Mouse (Mus musculus) liver, adult 2 months (tissue): ENCODE measurements around the gene Deup1.

Experiments
- CTCF ChIP-seq: fragments of 200-500 bp; IDR thresholded peaks from 2 replicates; pipeline ENCODE4 v1.5.1; 2011; ENCODE audit warnings: low read depth, low read length, control low read depth
- POLR2A ChIP-seq: fragments of 200-500 bp; IDR thresholded peaks from 2 replicates; pipeline ENCODE4 v1.6.1; 2011; ENCODE audit warnings: low read length, control low read depth; ENCODE audit not compliant: insufficient read depth; ENCODE audit errors: extremely low read depth

GRCm38 (mm10) chr9:15627785-15628287 is at the start of gene Deup1:
- TF ChIP-seq POLR2A (no peak), CTCF (no peak)
